ENCODE assay signal across 32 mouse cellular contexts in genomic region chr12:100330234-100330633, GRCm38 (mm10).
DNase-seq lines count a peak whose midpoint lies in the region; ATAC-seq and TF ChIP-seq lines count a peak whose summit lies in the region.
"Had no signal": no experiment of that assay in that cellular context is flagged by ENCODE, and none has a peak within 500 bp of the region (broad histone marks: within the 10 kb centered on the region; RNA-seq: fewer than 3 reads in every experiment).

No protein-coding gene starts in this region.

- H3K9me3 ChIP-seq in forebrain, embryonic 15.5 days, result no peaks in the 10 kb centered on the region
- H3K9me3 ChIP-seq in forebrain, embryonic 14.5 days (replicated peaks; ENCODE audit: control insufficient read depth, low read length), result no peaks in the 10 kb centered on the region
- H3K9me3 ChIP-seq in lung, postnatal 0 days (ENCODE audit: low read length), result no peaks in the 10 kb centered on the region
- no peaks in the 10 kb centered on the region for H3K9me3 ChIP-seq in liver, embryonic 11.5 days (ENCODE audit: control insufficient read depth, low read length)
- H3K9me3 ChIP-seq: embryonic facial prominence, embryonic 10.5 days; embryonic facial prominence, embryonic 13.5 days; forebrain, embryonic 10.5 days; forebrain, embryonic 13.5 days; G1E; heart, embryonic 10.5 days; heart, embryonic 13.5 days had no signal

- H3K9ac ChIP-seq in forebrain, embryonic 15.5 days (replicated peaks), result no peak overlapping the region
- H3K9ac ChIP-seq in forebrain, embryonic 14.5 days (ENCODE audit: low read length), result no peak overlapping the region
- no peak overlapping the region for H3K9ac ChIP-seq in lung, postnatal 0 days (replicated peaks; ENCODE audit: low read depth)
- no peak overlapping the region for H3K9ac ChIP-seq in liver, embryonic 11.5 days (ENCODE audit: low read depth, low read length)
- H3K9ac ChIP-seq: embryonic facial prominence, embryonic 13.5 days; forebrain, embryonic 13.5 days; heart, embryonic 13.5 days; hindbrain, embryonic 14.5 days had no signal

- no peak overlapping the region for H3K4me2 ChIP-seq in forebrain, embryonic 15.5 days (replicated peaks)
- no peak overlapping the region for H3K4me2 ChIP-seq in forebrain, embryonic 14.5 days (ENCODE audit: low read length)
- H3K4me2 ChIP-seq in lung, postnatal 0 days (replicated peaks; ENCODE audit: low read depth, low read length), result no peak overlapping the region
- no peak overlapping the region for H3K4me2 ChIP-seq in liver, embryonic 11.5 days
- H3K4me2 ChIP-seq: embryonic facial prominence, embryonic 13.5 days; forebrain, embryonic 13.5 days; heart, embryonic 13.5 days; hindbrain, embryonic 14.5 days had no signal

- H3K4me3 ChIP-seq in forebrain, embryonic 15.5 days, result no peak overlapping the region
- no peak overlapping the region for H3K4me3 ChIP-seq in forebrain, embryonic 14.5 days (ENCODE audit: low read depth, low read length)
- H3K4me3 ChIP-seq in lung, postnatal 0 days (ENCODE audit: low read depth, low read length), result no peak overlapping the region
- no peak overlapping the region for H3K4me3 ChIP-seq in liver, embryonic 11.5 days (ENCODE audit: low read depth, low read length)
- H3K4me3 ChIP-seq: embryonic facial prominence, embryonic 10.5 days; embryonic facial prominence, embryonic 13.5 days; erythroblast, embryonic 14.5 days; forebrain, embryonic 10.5 days; forebrain, embryonic 13.5 days; heart, adult 2 months; heart, embryonic 10.5 days; heart, embryonic 13.5 days had no signal

- DNase-seq in forebrain, embryonic 14.5 days (ENCODE audit: low spot score), result no peak
- DNase-seq in lung, postnatal 0 days (ENCODE audit: low spot score), result peak; percentile 44
- DNase-seq in lung, postnatal 14 days, result no peak
- peak; percentile 54 for DNase-seq in Patski (ENCODE audit: low read depth, low spot score)
- peak; percentile 51 for DNase-seq in fibroblast of lung, adult 2 months (ENCODE audit: low read depth)
- no peak for DNase-seq in liver, embryonic 11.5 days (ENCODE audit: low spot score)
- DNase-seq: adrenal gland, adult 2 months; adrenal gland, postnatal 14 days; B cell, adult 2 months; cerebellum, adult 11 months; cerebellum, adult 2 months; cerebellum, adult 9-11 months; cerebellum, postnatal 25 days; embryo, embryonic 11 days; gastrocnemius, postnatal 25 days; heart, adult 2 months; heart, postnatal 14 days; heart, postnatal 4 days had no signal

- no peak for ATAC-seq in forebrain, embryonic 15.5 days (replicated peaks)
- no peak for ATAC-seq in forebrain, embryonic 14.5 days
- ATAC-seq in lung, postnatal 0 days, result no peak
- ATAC-seq in Patski, result no peak
- no peak for ATAC-seq in liver, embryonic 11.5 days (replicated peaks; ENCODE audit: low FRiP score)
- ATAC-seq in granulocyte monocyte progenitor cell, adult 5-6 weeks (replicated peaks; ENCODE audit: poor library complexity, severe bottlenecking), result no peak
- ATAC-seq: forebrain, embryonic 13.5 days; hindbrain, postnatal 0 days; inflammation-experienced regulatory T-cells, adult 6 months had no signal

- peaks cover 28% of the 10 kb centered on the region for H3K4me1 ChIP-seq in forebrain, embryonic 15.5 days
- H3K4me1 ChIP-seq in forebrain, embryonic 14.5 days (ENCODE audit: control insufficient read depth, insufficient read depth, low read length), result peaks cover 4% of the 10 kb centered on the region; the same call in 1 of the 2 replicates
- H3K4me1 ChIP-seq in lung, postnatal 0 days (ENCODE audit: insufficient read depth, low read depth, low read length), result no peaks in the 10 kb centered on the region
- no peaks in the 10 kb centered on the region for H3K4me1 ChIP-seq in liver, embryonic 11.5 days (replicated peaks; ENCODE audit: control insufficient read depth, insufficient read depth, low read length)
- H3K4me1 ChIP-seq: embryonic facial prominence, embryonic 10.5 days; embryonic facial prominence, embryonic 13.5 days; forebrain, embryonic 10.5 days; heart, embryonic 10.5 days; heart, embryonic 13.5 days had no signal

- no peaks in the 10 kb centered on the region for H3K27me3 ChIP-seq in forebrain, embryonic 15.5 days
- no peaks in the 10 kb centered on the region for H3K27me3 ChIP-seq in forebrain, embryonic 14.5 days (replicated peaks; ENCODE audit: control insufficient read depth, insufficient read depth, low read length)
- no peaks in the 10 kb centered on the region for H3K27me3 ChIP-seq in lung, postnatal 0 days (replicated peaks; ENCODE audit: insufficient read depth, low read length)
- no peaks in the 10 kb centered on the region for H3K27me3 ChIP-seq in Patski
- no peaks in the 10 kb centered on the region for H3K27me3 ChIP-seq in liver, embryonic 11.5 days (replicated peaks; ENCODE audit: control insufficient read depth, insufficient read depth, low read length)
- H3K27me3 ChIP-seq: CH12.LX; embryonic facial prominence, embryonic 13.5 days; forebrain, embryonic 13.5 days; heart, embryonic 13.5 days had no signal

- H3K27ac ChIP-seq in forebrain, embryonic 15.5 days (replicated peaks), result 0 out of 2 replicates have a peak overlapping the region, but pooled peaks have one; percentile 11
- no peak overlapping the region for H3K27ac ChIP-seq in forebrain, embryonic 14.5 days (ENCODE audit: low read depth, low read length)
- no peak overlapping the region for H3K27ac ChIP-seq in lung, postnatal 0 days (ENCODE audit: low read length)
- no peak overlapping the region for H3K27ac ChIP-seq in liver, embryonic 11.5 days (ENCODE audit: low read depth, low read length)
- H3K27ac ChIP-seq: embryonic facial prominence, embryonic 10.5 days; embryonic facial prominence, embryonic 13.5 days; forebrain, embryonic 10.5 days; forebrain, embryonic 13.5 days; heart, adult 2 months; heart, embryonic 10.5 days; heart, embryonic 13.5 days; hindbrain, embryonic 14.5 days; hindbrain, postnatal 0 days had no signal

- CTCF ChIA-PET in Patski (lab: Charles Lee), result interaction anchor here (4.0 kb wide), 1 partner anchor 128 kb away, joined by 17 read pairs; no protein-coding TSS in a partner anchor

- POLR2A ChIA-PET in Patski (lab: Charles Lee), result no interaction called here

- no peaks in the 10 kb centered on the region for H3K36me3 ChIP-seq in forebrain, embryonic 15.5 days
- 0 out of 2 replicates have a peak, but pooled peaks cover 7% of the 10 kb centered on the region for H3K36me3 ChIP-seq in forebrain, embryonic 14.5 days (ENCODE audit: control insufficient read depth, insufficient read depth, low read length)
- H3K36me3 ChIP-seq in lung, postnatal 0 days (ENCODE audit: insufficient read depth, low read length), result no peaks in the 10 kb centered on the region
- H3K36me3 ChIP-seq in liver, embryonic 11.5 days (ENCODE audit: control insufficient read depth, insufficient read depth, low read length), result peaks cover 2% of the 10 kb centered on the region; the same call in 1 of the 2 replicates

- TF ChIP-seq CTCF in lung, postnatal 0 days (IDR thresholded peaks at IDR 0.05), result no peak
- TF ChIP-seq CTCF in Patski (IDR thresholded peaks at IDR 0.05), result no peak

- in situ Hi-C loops in Patski (cut with MboI; ENCODE audit: low pct_unique_long_range_greater_than_20kb), result loop anchor here (5.0 kb wide), 1 partner anchor 128 kb away; no protein-coding TSS in a partner anchor

- 82% methylated on average over 8 of the region's 8 CpGs for WGBS in forebrain, embryonic 15.5 days
- WGBS in forebrain, embryonic 14.5 days, result 89% methylated on average over 8 of the region's 8 CpGs
- WGBS in lung, postnatal 0 days, result 74% methylated on average over 8 of the region's 8 CpGs
- WGBS in liver, embryonic 11.5 days, result 86% methylated on average over 8 of the region's 8 CpGs

- no peak for TF ChIP-seq EP300 in lung, postnatal 0 days (IDR thresholded peaks at IDR 0.05)

Comparison
In these comparisons a context has a peak if more than half of its experiments do, and no peak if none do; other contexts are left out.
1. DNase-seq: peak in lung, postnatal 0 days (single experiment), Patski (single experiment) and fibroblast of lung, adult 2 months (single experiment); none in forebrain, embryonic 14.5 days (single experiment), lung, postnatal 14 days (single experiment) and liver, embryonic 11.5 days (single experiment).